Mouse (Mus musculus): ENCODE results near the gene Gpr63.

DNA sequence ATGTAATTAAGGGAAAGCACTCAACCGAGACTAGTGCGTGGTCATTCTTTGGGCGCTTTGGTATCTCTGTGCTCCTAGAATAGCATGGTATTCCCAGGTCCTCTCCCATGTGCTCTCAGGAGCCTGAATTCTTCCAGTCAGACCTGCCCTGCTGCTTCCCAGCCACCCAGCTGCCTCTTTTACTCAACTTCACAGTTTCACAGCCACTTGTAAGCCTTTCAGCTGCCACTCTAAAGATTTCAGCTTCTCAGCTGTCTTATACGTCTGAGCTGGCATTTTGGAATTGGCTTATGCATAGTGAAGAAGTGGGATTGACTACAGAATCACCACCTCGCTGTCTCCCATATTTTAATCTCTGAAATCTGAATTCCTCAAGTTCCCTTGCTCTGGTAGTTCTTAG, 19.4 kb downstream of the Gpr63 start:
- no peak for TF ChIP-seq CTCF (IDR thresholded peaks at IDR 0.05; ENCODE audit: insufficient read depth, low read length)
- TF ChIP-seq POLR2A (IDR thresholded peaks at IDR 0.05; ENCODE audit: borderline replicate concordance, extremely low read depth, low read depth, low read length) = no peak

Measured in lung, adult 2 months (tissue).